Mouse (Mus musculus): ENCODE data around the gene Gm49339.

DNA sequence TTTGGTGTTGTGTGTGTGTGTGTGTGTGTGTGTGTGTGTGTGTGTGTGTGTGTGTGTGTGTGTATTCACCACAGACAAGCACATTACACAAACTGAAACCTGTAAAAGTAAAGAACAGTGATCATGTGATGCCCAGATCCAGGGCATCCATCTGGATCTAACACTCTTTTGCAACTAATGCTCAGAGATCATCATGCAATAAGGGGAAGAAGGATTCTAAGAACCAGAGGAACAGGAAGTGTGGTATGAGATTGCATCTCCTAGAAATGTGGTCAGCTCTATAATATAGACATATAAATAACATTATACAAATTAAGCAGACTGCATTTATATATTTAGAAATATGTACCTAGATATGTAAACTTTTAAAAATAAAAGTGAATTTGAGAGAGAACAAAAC, 39.6 kb downstream of the Gm49339 start:
- TF ChIP-seq CTCF (IDR thresholded peaks at IDR 0.05; ENCODE audit: low read depth) (no peak), EP300 (IDR thresholded peaks at IDR 0.05; ENCODE audit: low read depth) (no peak)
